Mouse (Mus musculus): Measurements from ENCODE around the gene Cln6. TPM values are rescaled to one million over a fixed set of nuclear protein-coding genes. Genes with fewer than 3 reads are reported as not detected.
A peak's percentile ranks its signal among the peaks of the same experiment; 100 is the strongest.

The Cln6 gene
- polyA plus RNA-seq, 1 experiment from 2014 or later = 10.6 TPM

DNA sequence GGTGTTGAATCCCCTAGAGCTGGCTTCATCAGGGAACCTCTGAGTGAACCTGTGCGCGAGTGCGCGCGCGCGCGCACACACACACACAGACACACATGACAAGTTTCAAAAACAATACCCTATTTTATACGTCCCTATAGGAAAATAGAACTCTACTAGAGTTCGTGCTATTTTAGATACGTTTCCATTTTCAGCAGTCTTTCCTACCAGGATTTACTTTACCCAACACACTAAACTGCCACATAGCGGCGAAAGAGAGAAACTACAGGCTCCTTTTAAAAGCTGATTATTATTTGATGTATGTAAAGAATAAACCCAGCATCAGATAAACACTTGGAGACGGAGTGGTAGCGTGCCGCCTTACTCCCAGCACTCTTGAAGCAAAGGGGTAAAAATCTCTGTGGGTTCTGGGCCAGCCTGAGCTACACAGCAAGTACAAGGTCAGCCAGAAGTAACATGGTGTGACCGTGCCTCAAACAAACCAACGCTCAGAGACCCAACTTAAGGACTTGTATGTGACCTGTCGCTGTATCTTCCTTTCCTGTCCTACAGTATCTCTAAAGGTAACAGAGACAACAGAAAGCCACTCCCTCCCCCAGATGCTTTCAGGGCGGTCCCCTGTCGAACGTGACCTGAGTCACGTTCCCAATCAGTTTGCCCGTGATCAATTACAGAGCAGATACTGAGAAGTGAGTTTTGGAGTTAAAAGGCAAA lies 10.5 kb upstream of the Cln6 start:
- 7% methylated on average over 24 of the region's 24 CpGs for WGBS (ENCODE audit: insufficient replicate concordance)
- peaks cover 3% of the 10 kb centered on the region; the same call in 1 of the 2 replicates for H3K4me1 ChIP-seq (ENCODE audit: insufficient read depth)
- H3K27ac ChIP-seq (ENCODE audit: low read depth) = no peak overlapping the region
- ATAC-seq (peak; percentile 12), DNase-seq (no peak)
- H3K36me3 ChIP-seq (replicated peaks; ENCODE audit: insufficient read depth, low read length) = no peaks in the 10 kb centered on the region
- H3K4me2 ChIP-seq (ENCODE audit: low read depth, low read length) = peak overlapping the region; percentile 71
- H3K9ac ChIP-seq (replicated peaks) = no peak overlapping the region
- no peaks in the 10 kb centered on the region for H3K27me3 ChIP-seq (ENCODE audit: insufficient read depth, low read length)
- H3K4me3 ChIP-seq (ENCODE audit: low read depth, low read length) = peak overlapping the region; percentile 41
- no peaks in the 10 kb centered on the region for H3K9me3 ChIP-seq (ENCODE audit: low read length)
- TF ChIP-seq EP300 (IDR thresholded peaks at IDR 0.05; ENCODE audit: low read depth) (no peak), CTCF (IDR thresholded peaks at IDR 0.05; ENCODE audit: low read depth) (peak; percentile 67)

DNA sequence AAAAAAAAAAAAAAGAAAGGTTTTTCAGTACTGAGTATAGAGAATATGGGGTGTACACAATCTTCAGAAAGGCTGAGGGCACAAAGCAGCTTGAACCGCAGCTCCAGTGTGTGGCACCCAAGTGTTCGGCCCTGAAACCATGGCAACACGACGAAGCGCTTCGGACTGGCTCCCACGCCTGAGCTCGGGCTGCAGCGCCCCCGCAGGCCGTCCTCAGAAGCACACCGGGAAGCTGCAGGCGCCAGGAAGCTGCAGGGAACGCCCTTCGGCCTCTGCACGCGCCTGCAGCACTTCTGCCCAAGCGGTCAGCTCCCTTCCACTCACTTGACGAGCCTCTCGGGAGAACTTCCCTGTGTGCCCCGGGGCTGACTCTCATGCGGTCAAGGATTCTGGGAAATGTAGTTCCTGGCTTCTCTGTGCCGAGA lies 9.9 kb upstream of the Cln6 start:
- Histone ChIP-seq H3K9ac (replicated peaks) (no peak overlapping the region), H3K4me3 (ENCODE audit: low read depth, low read length) (peak overlapping the region; percentile 41), H3K27me3 (ENCODE audit: insufficient read depth, low read length) (no peaks in the 10 kb centered on the region), H3K4me2 (ENCODE audit: low read depth, low read length) (peak overlapping the region; percentile 71), H3K9me3 (ENCODE audit: low read length) (no peaks in the 10 kb centered on the region), H3K36me3 (replicated peaks; ENCODE audit: insufficient read depth, low read length) (no peaks in the 10 kb centered on the region), H3K4me1 (ENCODE audit: insufficient read depth) (peaks cover 3% of the 10 kb centered on the region; the same call in 1 of the 2 replicates), H3K27ac (ENCODE audit: low read depth) (no peak overlapping the region)
- TF ChIP-seq CTCF (IDR thresholded peaks at IDR 0.05; ENCODE audit: low read depth) (peak; percentile 99), EP300 (IDR thresholded peaks at IDR 0.05; ENCODE audit: low read depth) (no peak)
- WGBS (ENCODE audit: insufficient replicate concordance) = under 1% methylated on average over 23 of the region's 23 CpGs
- ATAC-seq (peak; percentile 97), DNase-seq (peak; percentile 97)

DNA sequence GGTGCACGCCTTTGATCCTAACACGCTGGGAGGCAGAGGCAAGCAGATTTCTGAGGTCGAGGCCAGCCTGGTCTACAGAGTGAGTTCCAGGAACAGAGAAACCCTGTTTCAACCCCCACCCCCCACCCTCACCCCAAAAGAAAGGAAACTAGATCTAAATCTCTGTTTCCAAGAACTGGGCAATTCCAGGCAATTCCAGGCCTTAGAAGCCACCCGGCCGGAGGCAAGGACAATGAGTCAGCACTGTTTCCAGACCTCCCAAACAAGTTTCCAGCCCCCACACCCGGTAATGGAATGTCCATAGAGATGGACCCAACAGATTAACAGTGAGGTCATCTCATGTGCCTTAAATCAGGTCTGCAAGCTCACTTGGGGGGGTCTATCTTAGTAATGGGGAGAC lies 8.7 kb upstream of the Cln6 start:
- no peak overlapping the region for H3K4me2 ChIP-seq (ENCODE audit: low read depth, low read length)
- no peaks in the 10 kb centered on the region for H3K27me3 ChIP-seq (ENCODE audit: insufficient read depth, low read length)
- 70% methylated on average over 6 of the region's 6 CpGs for WGBS (ENCODE audit: insufficient replicate concordance)
- H3K4me1 ChIP-seq (ENCODE audit: insufficient read depth) = peaks cover 3% of the 10 kb centered on the region; the same call in 1 of the 2 replicates
- H3K9me3 ChIP-seq (ENCODE audit: low read length) = no peaks in the 10 kb centered on the region
- DNase-seq = no peak
- ATAC-seq = no peak
- H3K4me3 ChIP-seq (ENCODE audit: low read depth, low read length) = no peak overlapping the region
- no peak overlapping the region for H3K27ac ChIP-seq (ENCODE audit: low read depth)
- H3K36me3 ChIP-seq (replicated peaks; ENCODE audit: insufficient read depth, low read length) = no peaks in the 10 kb centered on the region
- H3K9ac ChIP-seq (replicated peaks) = no peak overlapping the region
- no peak for TF ChIP-seq EP300 (IDR thresholded peaks at IDR 0.05; ENCODE audit: low read depth)
- no peak for TF ChIP-seq CTCF (IDR thresholded peaks at IDR 0.05; ENCODE audit: low read depth)

DNA sequence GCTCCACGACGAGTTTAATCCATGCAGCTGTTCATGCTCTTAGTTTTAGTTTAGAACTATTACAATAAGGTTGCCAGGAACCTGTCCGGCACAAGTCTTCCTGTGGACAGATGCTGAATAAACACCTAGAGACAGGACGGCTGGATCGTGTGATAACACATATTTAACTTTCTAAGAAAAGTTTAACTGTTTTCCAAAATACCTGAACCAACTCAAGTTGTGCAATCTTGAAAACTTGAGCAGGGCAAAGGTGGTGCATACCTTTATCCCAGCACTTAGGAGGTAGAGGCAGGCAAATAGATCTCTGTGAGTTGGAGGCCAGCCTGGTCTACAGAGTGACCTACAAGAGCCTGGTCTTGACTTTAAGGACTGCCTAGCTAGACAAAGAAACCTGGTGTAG lies 3.7 kb upstream of the Cln6 start:
- Histone ChIP-seq H3K4me2 (ENCODE audit: low read depth, low read length) (no peak overlapping the region), H3K9me3 (ENCODE audit: low read length) (no peaks in the 10 kb centered on the region), H3K27me3 (ENCODE audit: insufficient read depth, low read length) (no peaks in the 10 kb centered on the region), H3K4me3 (ENCODE audit: low read depth, low read length) (no peak overlapping the region), H3K27ac (ENCODE audit: low read depth) (0 out of 2 replicates have a peak overlapping the region, but pooled peaks have one; percentile 44), H3K9ac (replicated peaks) (no peak overlapping the region), H3K36me3 (replicated peaks; ENCODE audit: insufficient read depth, low read length) (no peaks in the 10 kb centered on the region), H3K4me1 (ENCODE audit: insufficient read depth) (peaks cover 28% of the 10 kb centered on the region)
- ATAC-seq (no peak), DNase-seq (no peak)
- WGBS (ENCODE audit: insufficient replicate concordance) = 48% methylated on average over 5 of the region's 5 CpGs
- no peak for TF ChIP-seq CTCF (IDR thresholded peaks at IDR 0.05; ENCODE audit: low read depth)
- TF ChIP-seq EP300 (IDR thresholded peaks at IDR 0.05; ENCODE audit: low read depth) = no peak

DNA sequence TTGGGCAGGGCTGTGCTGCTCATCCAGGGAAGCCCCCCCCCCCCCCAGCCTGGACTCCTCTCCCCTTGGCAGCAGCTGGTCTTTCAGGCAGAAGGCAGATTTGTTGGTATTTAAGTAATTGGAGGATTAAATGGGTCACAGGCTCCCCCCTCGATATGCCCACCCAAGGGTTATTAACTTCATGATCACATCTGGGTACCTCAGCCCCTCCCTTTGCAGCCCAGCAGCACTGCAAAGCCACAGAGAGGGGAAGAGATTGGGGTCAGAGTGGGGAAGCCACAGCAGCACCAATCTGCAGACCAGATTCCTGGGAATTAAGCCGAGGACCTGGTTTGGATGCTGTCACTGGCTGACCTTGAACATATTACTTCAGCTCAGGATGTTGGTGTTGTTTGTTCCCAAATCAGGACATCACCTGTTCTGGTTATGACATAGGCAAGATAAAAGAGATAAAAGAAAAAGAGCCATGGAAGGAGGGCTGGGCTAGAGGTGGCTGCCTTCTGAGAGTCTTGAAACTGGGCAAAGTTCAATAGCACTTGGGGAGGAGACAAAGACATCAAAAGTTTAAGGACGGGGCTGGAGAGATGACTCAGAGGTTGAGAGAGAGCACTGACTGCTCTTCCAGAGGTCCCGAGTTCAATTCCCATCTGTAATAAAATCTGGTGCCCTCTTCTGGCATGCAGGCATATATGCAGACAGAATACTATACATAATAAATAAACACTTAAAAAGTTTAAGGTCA lies 2.7 kb upstream of the Cln6 start:
- no peak overlapping the region for H3K4me3 ChIP-seq (ENCODE audit: low read depth, low read length)
- no peaks in the 10 kb centered on the region for H3K36me3 ChIP-seq (replicated peaks; ENCODE audit: insufficient read depth, low read length)
- 43% methylated on average over 4 of the region's 4 CpGs for WGBS (ENCODE audit: insufficient replicate concordance)
- peak overlapping the region; percentile 44; the same call in 1 of the 2 replicates for H3K27ac ChIP-seq (ENCODE audit: low read depth)
- DNase-seq (no peak), ATAC-seq (peak; percentile 8; the same call in 1 of the 2 replicates)
- peaks cover 33% of the 10 kb centered on the region for H3K4me1 ChIP-seq (ENCODE audit: insufficient read depth)
- no peak overlapping the region for H3K9ac ChIP-seq (replicated peaks)
- H3K27me3 ChIP-seq (ENCODE audit: insufficient read depth, low read length) = no peaks in the 10 kb centered on the region
- TF ChIP-seq CTCF (IDR thresholded peaks at IDR 0.05; ENCODE audit: low read depth) = no peak
- TF ChIP-seq EP300 (IDR thresholded peaks at IDR 0.05; ENCODE audit: low read depth) = peak; percentile 55; the same call in 1 of the 2 replicates
- no peak overlapping the region for H3K4me2 ChIP-seq (ENCODE audit: low read depth, low read length)
- no peaks in the 10 kb centered on the region for H3K9me3 ChIP-seq (ENCODE audit: low read length)

DNA sequence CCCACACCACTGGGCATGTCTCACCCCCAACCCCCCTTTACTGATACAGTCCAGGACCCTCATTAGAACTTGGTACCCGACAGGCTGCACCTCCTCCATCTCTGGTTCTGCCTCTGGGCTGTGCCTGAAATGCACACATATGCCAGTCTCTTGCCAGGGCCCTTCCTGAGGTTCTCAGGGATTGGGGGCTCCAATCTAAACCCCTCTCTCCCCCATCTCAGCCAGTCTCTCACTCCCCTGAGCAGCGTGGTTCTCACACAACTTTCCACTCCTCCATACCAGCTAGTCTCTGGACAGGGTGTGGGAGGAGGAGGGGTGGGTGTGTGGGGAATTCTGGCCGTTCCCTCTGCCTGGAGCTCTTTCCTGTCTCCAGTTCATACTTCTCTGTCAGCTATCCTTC lies 974 bp upstream of the Cln6 start:
- Histone ChIP-seq H3K27me3 (ENCODE audit: insufficient read depth, low read length) (no peaks in the 10 kb centered on the region), H3K9ac (replicated peaks) (no peak overlapping the region), H3K27ac (ENCODE audit: low read depth) (peak overlapping the region; percentile 87), H3K36me3 (replicated peaks; ENCODE audit: insufficient read depth, low read length) (no peaks in the 10 kb centered on the region), H3K4me1 (ENCODE audit: insufficient read depth) (peaks cover 33% of the 10 kb centered on the region), H3K4me3 (ENCODE audit: low read depth, low read length) (peak overlapping the region; percentile 70), H3K4me2 (ENCODE audit: low read depth, low read length) (peak overlapping the region; percentile 91), H3K9me3 (ENCODE audit: low read length) (no peaks in the 10 kb centered on the region)
- TF ChIP-seq CTCF (IDR thresholded peaks at IDR 0.05; ENCODE audit: low read depth) = no peak
- no peak for TF ChIP-seq EP300 (IDR thresholded peaks at IDR 0.05; ENCODE audit: low read depth)
- DNase-seq (no peak), ATAC-seq (no peak)
- WGBS (ENCODE audit: insufficient replicate concordance) = 48% methylated on average over 3 of the region's 3 CpGs

Measured in liver, postnatal 0 days (tissue).